Mouse (Mus musculus) midbrain, embryonic 14.5 days (tissue): Measurements from ENCODE around the gene St14. TPM values are rescaled to one million over a fixed set of nuclear protein-coding genes. Genes with fewer than 3 reads are reported as not detected.
"Not testable (repeated sequence)": the region's sequence is repeated elsewhere in the genome, so short reads cannot be mapped to it uniquely, and the experiment has no call there.

Experiments
- ATAC-seq: fragments of 200-750 bp; cut with Nextera tagmentation; 2 replicates; pipeline ENCODE4 v1.8.0; 2017; ENCODE audit warnings: moderate number of reproducible peaks, moderate library complexity; ENCODE audit not compliant: low FRiP score, low TSS enrichment
- DNase-seq: peaks from one replicate; pipeline ENCODE4 v3.0.0-alpha.2; 2015
- H3K27ac ChIP-seq: fragments of 300-500 bp; sonication (generic); replicated peaks from 2 replicates; pipeline ENCODE4 v1.5.1; 2014; ENCODE audit warnings: mild to moderate bottlenecking, low read depth, low read length, moderate library complexity
- H3K27me3 ChIP-seq: fragments of 300-500 bp; sonication (generic); 2 replicates; pipeline ENCODE4 v1.6.1; 2014; ENCODE audit warnings: low read length, control low read depth, mixed read lengths; ENCODE audit not compliant: control insufficient read depth, insufficient read depth
- H3K36me3 ChIP-seq: fragments of 300-500 bp; sonication (generic); 2 replicates; pipeline ENCODE4 v1.6.1; 2014; ENCODE audit warnings: low read length, control low read depth; ENCODE audit not compliant: control insufficient read depth, insufficient read depth
- H3K4me1 ChIP-seq: fragments of 300-500 bp; sonication (generic); 2 replicates; pipeline ENCODE4 v1.6.1; 2014; ENCODE audit warnings: mild to moderate bottlenecking, antibody characterized with exemption, low read length, control low read depth; ENCODE audit not compliant: control insufficient read depth, insufficient read depth
- H3K4me2 ChIP-seq: fragments of 300-500 bp; sonication (generic); 2 replicates; pipeline ENCODE4 v1.6.1; 2014; ENCODE audit warnings: mild to moderate bottlenecking, low read length, moderate library complexity
- H3K4me3 ChIP-seq: fragments of 300-500 bp; sonication (generic); replicated peaks from 2 replicates; pipeline ENCODE4 v1.5.1; 2014; ENCODE audit warnings: low read depth, low read length
- H3K9ac ChIP-seq: fragments of 300-500 bp; sonication (generic); replicated peaks from 2 replicates; pipeline ENCODE4 v1.6.1; 2014; ENCODE audit warnings: mild to moderate bottlenecking, low read length, moderate library complexity
- H3K9me3 ChIP-seq: fragments of 300-500 bp; sonication (generic); 2 replicates; pipeline ENCODE4 v1.6.1; 2016; ENCODE audit warnings: low read length, control low read depth, mixed read lengths; ENCODE audit not compliant: control insufficient read depth
- WGBS: fragments of 180-500 bp; shearing (Covaris S2); extraction: QIAGEN DNeasy Blood & Tissue Kit; methylation state at CpG from one replicate; pipeline ENCODE4 v1.1.7; 2014; 5-methylcytosine and 5-hydroxymethylcytosine counted together
- polyA plus RNA-seq: library from polyadenylated mRNA; unstranded; fragments of >200 nt; fragmentation: Nextera tagmentation; extraction: Ambion mirVana; gene quantifications from 2 replicates; pipeline ENCODE4 v1.2.1, GENCODE M21; 2014

St14 gene
- 0.85 and 1.2 TPM in 2 replicates for polyA plus RNA-seq

DNA sequence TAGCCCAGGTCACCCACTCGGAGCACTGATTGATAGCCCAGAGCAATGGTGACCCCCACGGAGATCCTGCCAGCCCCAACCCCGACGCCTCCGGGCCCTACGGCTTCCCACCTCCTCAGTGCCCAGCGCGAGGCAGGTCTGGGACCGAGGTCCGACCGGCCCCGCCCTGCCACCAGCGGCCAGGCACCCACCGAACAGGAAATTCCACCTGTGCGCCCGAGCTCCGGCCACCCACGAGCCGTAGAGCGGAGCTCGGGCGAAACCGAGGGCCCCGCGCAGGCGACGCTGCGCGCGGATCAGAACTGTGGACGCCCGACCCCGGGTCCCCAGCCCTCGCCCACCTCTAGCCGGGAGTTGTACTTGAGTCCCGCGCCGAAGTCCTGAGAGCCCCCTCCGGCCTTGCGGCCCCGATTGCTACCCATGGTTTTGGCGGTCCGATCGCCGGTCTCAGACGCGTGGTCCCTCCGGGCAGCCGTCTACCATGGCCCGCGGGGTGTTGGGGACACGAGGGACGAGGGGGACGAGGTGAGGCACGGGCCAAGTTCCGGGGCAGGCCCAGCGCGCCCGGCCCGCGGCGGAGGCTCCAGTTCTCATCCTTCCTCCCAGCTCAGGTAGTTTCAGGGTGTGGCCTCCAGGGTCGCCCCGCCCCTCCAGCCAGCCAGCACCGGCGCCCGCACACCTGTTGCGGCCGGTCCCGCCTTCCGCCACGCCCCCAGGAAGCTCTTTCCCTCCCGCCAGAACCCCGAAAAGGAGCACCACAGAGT is at the start of gene St14:
Gene St14, minus strand, starts transcription at position 649 of the 764 bp plus-strand sequence.
- peaks cover 13% of the 10 kb centered on the region for H3K4me1 ChIP-seq
- DNase-seq, result peak; percentile 54
- peaks cover 45% of the 10 kb centered on the region for H3K27me3 ChIP-seq
- peak within 1 kb of the TSS; percentile 21; the same call in 1 of the 2 replicates for H3K9ac ChIP-seq
- WGBS, result 1% methylated on average over 74 of the region's 74 CpGs
- no peak for ATAC-seq
- no peaks in the 10 kb centered on the region for H3K36me3 ChIP-seq
- H3K27ac ChIP-seq, result no peak within 1 kb of the TSS
- peak within 1 kb of the TSS; percentile 39 for H3K4me3 ChIP-seq
- H3K4me2 ChIP-seq, result peak within 1 kb of the TSS; percentile 76
- H3K9me3 ChIP-seq, result no peaks in the 10 kb centered on the region

DNA sequence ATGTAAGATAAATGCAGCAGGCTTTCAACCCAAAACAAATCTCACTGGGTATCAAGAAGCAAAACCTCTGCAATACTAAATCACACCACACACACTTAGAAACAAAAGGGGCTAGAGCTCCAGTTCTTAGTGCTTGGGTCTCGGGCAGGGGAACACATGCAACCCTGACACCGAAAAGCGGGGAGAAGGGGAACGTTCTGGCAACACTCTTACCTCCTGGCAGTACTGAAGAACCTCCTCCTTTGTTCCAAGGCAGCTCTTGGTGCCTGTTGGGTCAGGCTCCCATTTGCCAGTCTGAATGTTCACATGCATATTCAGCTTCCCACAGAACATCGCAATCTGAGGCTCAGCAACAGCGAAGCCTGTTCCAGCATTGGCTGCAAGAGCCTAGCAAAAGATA is 46.0 kb upstream of the St14 start:
- Histone ChIP-seq H3K9me3 (no peaks in the 10 kb centered on the region), H3K9ac (no peak overlapping the region), H3K27me3 (no peaks in the 10 kb centered on the region), H3K4me3 (no peak overlapping the region), H3K4me1 (no peaks in the 10 kb centered on the region), H3K4me2 (no peak overlapping the region), H3K27ac (0 out of 2 replicates have a peak overlapping the region, but pooled peaks have one; percentile 20), H3K36me3 (peaks cover 16% of the 10 kb centered on the region)
- ATAC-seq (no peak), DNase-seq (no peak)
- WGBS, result 92% methylated on average over 6 of the region's 6 CpGs

DNA sequence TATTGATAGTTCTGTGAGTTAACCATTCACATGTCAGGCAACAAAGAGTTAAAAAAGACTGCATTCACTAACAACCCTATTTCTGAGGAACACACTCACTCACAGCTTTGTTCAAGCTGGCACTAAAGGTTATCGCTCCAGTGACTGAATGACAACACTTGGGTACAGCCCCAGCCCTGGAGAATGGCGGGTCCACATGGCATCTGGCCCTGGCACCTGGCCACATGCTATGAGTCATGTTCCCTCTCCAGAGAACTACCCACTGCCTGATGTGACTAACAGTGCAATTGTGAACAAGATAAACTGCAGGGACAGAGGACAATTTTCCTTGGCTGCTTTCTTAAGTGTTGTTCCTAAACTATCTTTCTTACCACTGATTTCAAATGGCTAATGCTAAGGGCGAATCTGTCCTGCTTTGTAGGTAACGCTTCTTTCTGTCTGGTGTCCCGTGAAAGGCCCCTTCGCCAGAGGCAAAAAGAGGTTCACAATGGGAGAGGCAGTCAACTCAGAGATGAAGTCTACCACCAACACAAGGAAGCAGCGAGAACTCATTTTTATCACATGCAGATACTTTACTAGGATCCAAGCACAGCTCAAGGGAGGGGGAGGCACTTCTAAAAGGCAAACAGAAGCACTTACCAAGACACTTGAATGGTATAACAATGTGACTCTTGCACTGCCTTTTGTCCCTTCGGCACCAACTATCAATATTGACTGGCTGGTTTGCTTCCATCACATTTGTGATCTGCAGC is 44.9 kb upstream of the St14 start:
- peak; percentile 57 for DNase-seq
- Histone ChIP-seq H3K4me1 (no peaks in the 10 kb centered on the region), H3K27me3 (no peaks in the 10 kb centered on the region), H3K9me3 (no peaks in the 10 kb centered on the region), H3K36me3 (peaks cover 17% of the 10 kb centered on the region), H3K9ac (no peak overlapping the region), H3K4me2 (no peak overlapping the region), H3K27ac (no peak overlapping the region), H3K4me3 (no peak overlapping the region)
- 0 out of 2 replicates have a peak, but pooled peaks have one; percentile 53 for ATAC-seq
- 84% methylated on average over 8 of the region's 8 CpGs for WGBS

DNA sequence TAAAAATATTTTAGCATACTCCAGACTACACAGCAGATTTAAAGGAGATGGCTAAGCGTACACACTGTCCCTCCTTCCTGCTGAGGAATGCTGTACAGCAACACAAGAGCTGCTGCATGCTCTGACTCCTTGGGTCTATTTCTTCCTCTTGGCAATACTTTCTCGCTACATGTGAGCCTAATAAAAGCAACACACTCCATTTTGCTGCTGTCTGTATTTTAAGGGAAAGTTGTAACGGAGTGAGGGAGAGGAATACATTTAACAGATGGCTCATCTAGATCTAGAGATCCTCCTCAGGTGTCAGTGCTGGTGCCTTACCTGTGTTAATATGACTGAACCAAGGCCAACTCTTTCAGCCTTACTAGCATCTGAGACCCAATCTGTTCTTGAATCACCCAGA is 44.3 kb upstream of the St14 start:
- Histone ChIP-seq H3K27ac (no peak overlapping the region), H3K9me3 (no peaks in the 10 kb centered on the region), H3K4me2 (no peak overlapping the region), H3K4me3 (no peak overlapping the region), H3K9ac (no peak overlapping the region), H3K4me1 (no peaks in the 10 kb centered on the region), H3K27me3 (no peaks in the 10 kb centered on the region), H3K36me3 (peaks cover 22% of the 10 kb centered on the region)
- DNase-seq (no peak), ATAC-seq (no peak)
- WGBS, result 92% methylated on average over 3 of the region's 3 CpGs

DNA sequence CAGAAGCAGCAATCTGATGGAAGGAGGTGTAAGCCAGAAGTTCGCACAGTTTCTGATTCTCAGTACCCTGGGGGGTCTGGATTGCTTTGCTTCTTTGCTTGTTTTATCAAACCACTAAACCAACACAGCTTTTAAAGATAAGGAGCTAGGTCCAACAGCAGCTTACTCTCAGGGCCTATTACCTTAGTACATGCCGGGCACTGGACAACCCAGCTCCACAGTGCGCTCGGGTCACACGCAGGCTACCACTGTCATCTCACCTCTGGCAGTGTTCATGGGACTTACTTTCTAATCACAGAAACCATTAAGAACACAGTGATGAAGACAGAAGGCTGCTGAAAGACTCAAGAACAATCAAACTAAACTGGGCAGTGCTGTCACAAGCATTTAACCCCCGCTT is 43.7 kb upstream of the St14 start:
- no peak for ATAC-seq

DNA sequence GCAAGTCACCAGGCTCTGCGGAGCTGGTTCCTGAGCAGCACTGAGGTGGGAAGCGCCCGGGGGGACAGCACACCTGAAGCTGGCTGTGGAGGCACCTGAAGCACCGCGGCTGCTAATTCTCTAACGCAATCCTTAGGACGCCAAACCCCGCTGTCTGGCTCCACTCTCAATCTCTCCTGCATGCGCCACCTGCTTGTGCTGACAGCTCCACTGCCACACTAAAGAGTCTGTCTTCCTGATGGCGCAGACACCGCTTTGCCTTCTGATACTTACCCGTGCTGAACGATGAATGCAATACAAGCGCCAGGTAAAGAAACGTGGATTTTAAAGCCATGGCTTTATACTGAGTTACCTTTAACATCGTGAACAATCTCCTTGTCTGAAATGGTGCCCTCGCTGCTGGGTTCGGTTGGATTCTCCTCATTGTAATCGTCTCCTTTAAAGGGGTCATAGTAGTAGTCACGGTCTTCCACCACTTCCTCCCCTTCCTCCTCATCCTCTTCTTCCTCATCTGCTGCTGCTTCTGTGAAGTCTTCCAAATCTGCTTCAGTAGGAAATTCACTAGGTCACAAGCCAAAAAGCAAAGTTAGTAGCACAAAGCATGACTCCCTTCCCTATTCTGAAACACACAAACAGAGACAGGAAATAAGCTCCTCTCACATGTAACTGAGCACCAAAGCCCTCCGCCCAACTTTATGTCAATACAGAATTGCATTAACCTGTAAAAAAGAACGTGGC is 36.9 kb upstream of the St14 start:
- WGBS, result 95% methylated on average over 22 of the region's 22 CpGs

More for the DNA sequence above, 43.7 kb upstream of the St14 start:
- H3K4me2 ChIP-seq, result no peak overlapping the region
- no peak overlapping the region for H3K27ac ChIP-seq
- H3K4me3 ChIP-seq, result no peak overlapping the region
- H3K9me3 ChIP-seq, result no peaks in the 10 kb centered on the region
- peaks cover 22% of the 10 kb centered on the region for H3K36me3 ChIP-seq
- H3K9ac ChIP-seq, result no peak overlapping the region
- WGBS, result 92% methylated on average over 6 of the region's 6 CpGs
- DNase-seq, result no peak
- no peaks in the 10 kb centered on the region for H3K4me1 ChIP-seq
- H3K27me3 ChIP-seq, result no peaks in the 10 kb centered on the region

DNA sequence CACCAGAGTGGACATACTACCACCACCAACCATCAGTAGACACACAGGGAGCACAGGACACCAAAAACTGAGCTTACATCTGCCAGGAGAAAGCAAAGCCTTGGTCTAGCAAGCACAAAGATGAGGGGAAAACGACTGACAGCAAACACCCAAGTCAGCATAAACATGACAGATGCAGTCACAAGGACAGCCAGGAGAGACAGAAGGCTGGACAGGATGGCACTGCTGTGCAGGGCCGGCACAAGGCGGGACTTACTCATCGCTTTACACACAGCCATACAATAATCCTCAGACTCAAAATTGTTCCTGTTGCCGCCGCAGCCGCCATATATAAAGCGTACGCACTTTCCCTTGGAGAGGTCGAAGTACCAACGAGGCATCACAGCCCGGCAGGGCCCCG is 35.7 kb upstream of the St14 start:
- H3K27me3 ChIP-seq, result no peaks in the 10 kb centered on the region
- H3K9me3 ChIP-seq, result no peaks in the 10 kb centered on the region
- no peak overlapping the region for H3K4me2 ChIP-seq
- H3K36me3 ChIP-seq, result peaks cover 68% of the 10 kb centered on the region
- no peak overlapping the region for H3K4me3 ChIP-seq
- no peaks in the 10 kb centered on the region for H3K4me1 ChIP-seq
- ATAC-seq (no peak), DNase-seq (no peak)
- no peak overlapping the region for H3K9ac ChIP-seq
- 93% methylated on average over 13 of the region's 13 CpGs for WGBS
- H3K27ac ChIP-seq, result no peak overlapping the region

More for the DNA sequence above, 36.9 kb upstream of the St14 start:
- H3K27me3 ChIP-seq, result no peaks in the 10 kb centered on the region
- no peaks in the 10 kb centered on the region for H3K4me1 ChIP-seq
- no peak overlapping the region for H3K9ac ChIP-seq
- H3K36me3 ChIP-seq, result peaks cover 57% of the 10 kb centered on the region
- H3K4me3 ChIP-seq, result no peak overlapping the region
- ATAC-seq (no peak), DNase-seq (no peak)
- H3K27ac ChIP-seq, result no peak overlapping the region
- no peaks in the 10 kb centered on the region for H3K9me3 ChIP-seq
- H3K4me2 ChIP-seq, result no peak overlapping the region

DNA sequence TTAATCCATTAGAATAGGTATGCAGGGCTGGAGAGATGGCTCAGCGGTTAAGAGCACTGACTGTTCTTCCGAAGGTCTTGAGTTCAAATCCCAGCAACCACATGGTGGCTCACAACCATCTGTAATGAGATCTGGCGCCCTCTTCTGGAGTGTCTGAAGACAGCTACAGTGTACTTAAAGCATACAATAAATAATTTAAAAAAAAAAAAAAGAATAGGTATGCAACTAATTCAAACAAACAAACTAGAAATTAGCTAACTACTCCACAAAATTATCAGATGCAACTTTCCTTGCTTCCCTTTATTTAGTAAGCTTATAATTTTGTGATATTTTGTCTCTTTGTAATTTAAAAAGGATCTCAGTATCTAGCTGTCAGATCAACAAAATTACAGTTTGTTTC is 33.9 kb upstream of the St14 start:
- not testable (repeated sequence) for H3K27me3 ChIP-seq, H3K9ac ChIP-seq, DNase-seq, H3K4me3 ChIP-seq, H3K4me1 ChIP-seq, H3K4me2 ChIP-seq, ATAC-seq, H3K9me3 ChIP-seq, H3K27ac ChIP-seq
- H3K36me3 ChIP-seq, result peaks cover 79% of the 10 kb centered on the region
- WGBS, result 89% methylated on average over 3 of the region's 3 CpGs
